Mouse (Mus musculus) kidney, adult 8-10 months (tissue): ENCODE measurements at regions not wholly inside any gene's neighbourhood (a gene's known extent, or its start where the extent isn't known, plus 50 kb on each side); places are given as distances from the start of the nearest gene placed in this dataset.

ENCODE experiments used
- DNase-seq, 2 experiments: peaks; one replicate each; pipeline ENCODE4 v3.0.0; 2022

DNA sequence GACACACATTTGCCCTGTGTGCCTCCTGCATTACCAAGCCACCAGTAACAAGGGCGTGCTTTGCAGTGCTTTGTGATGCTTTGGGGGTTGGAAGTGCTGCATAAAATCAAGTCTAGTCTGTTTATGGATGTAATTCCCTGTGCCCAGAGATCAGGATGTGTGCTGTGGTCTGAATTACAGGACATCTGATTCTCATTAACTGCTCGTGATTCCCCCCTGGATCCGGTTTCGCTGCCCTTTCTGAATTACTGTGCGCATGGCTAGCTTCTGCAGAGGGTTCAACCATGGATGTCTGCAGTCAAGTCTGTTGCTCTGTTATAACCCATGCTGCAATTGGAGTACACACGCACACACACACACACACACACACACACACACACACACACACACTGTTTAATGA, 52.5 kb upstream of the Magi1 start:
- no peak for DNase-seq
